Mouse (Mus musculus) left cerebral cortex, postnatal 14 days (tissue): ENCODE data around the gene Nphp3. TPM values are rescaled to one million over a fixed set of nuclear protein-coding genes. Genes with fewer than 3 reads are reported as not detected.

Experiments used
- DNase-seq, 2 experiments: peaks; one replicate each; pipeline ENCODE4 v3.0.0; 2021 to 2022; ENCODE audit warnings: low spot score in 2 of 2, mixed read lengths in 1 of 2
- intact Hi-C: fragments of 180-260 bp; cut with DNase I; formaldehyde crosslinking; loops from one replicate; pipeline ENCODE4 v1.15.1; 2025
- total RNA-seq, 2 experiments: library from RNA; stranded (reverse); gene quantifications; 2 replicates each; pipeline ENCODE4 v1.2.3; 2021

Nphp3 gene
- total RNA-seq, 2 experiments from 2014 or later: 5.5 to 8.4 TPM

DNA sequence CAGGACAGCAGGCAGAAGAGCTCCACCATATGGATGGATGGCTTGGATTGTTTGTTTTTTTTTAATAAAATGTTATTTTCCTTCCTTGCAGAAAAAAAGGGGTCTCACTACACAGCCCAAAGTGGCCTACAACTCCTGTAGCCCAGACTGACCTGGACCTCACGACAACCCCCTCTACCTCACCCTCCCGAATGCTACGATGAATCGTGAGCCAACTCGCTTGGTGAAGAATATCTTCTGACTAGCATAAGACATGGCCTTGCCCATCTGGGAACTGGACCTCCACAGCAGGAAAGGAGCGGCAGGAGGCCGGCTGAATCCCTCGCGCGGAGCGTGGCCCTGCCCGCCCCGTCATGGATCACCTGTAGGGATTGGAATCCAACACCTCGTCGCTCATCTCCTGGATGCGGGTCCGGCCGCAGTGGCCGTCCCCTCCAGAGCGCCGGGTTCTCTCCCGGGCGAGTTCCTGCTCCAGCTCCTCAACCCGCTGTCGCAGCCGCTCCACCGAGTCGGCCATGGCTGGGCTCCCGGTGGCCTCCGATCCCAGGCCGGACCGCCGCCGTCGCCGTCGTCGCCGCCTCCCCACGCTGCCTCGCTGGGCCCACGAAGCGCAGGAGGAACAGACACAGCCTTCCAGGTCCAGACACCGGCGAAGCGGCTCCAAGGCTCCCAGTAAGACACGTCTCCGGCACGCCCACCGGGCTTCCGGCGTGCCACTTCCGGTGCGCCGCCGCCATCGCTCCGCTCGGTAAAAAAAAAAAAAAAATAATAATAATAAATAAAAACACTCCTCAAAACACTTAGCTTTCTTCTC lies 60.3 kb downstream of the Nphp3 start, which contains the start of gene Uba5:
TSS of gene Uba5 (minus strand) at position 705 of the 814 bp plus-strand sequence.
- DNase-seq: peak; percentile 8 to 75
- intact Hi-C loops: no loop called here

DNA sequence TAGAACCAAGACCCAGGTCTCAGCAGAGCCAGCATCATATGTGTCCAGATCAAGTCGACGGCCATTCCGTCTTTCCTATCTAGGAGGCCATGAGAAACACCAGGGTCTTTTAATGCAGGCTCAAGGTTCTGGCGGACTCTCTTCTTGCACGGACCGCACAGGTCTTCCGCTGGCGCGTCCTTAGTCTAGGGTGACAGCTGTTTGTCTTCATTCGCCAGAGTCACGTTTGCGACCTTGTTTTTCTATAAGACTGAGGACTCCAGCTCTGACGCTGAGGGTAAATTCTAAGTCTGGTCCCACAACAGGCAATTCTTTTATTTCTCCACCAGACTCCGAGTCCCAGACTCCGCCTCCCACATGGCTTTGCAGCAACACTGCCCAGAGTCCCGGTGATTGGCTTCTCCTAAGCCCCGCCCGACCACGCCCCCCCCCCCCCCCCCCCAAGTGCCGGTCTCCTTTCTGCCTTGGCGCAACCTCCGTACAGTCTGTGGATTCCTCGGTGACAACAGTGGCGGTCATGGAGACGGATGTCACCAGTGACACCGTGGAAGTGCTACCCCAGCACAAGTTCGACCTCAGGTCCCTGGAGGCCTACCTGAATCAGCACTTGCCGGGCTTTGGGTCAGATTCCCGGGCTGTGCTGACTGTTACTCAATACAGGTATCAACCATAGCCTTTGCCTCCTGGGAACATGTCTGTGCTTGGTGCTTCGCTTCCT lies 61.1 kb downstream of the Nphp3 start, which contains the start of gene Acad11:
TSS of gene Acad11 (plus strand) at position 134 of the 718 bp plus-strand sequence.
- intact Hi-C loops: no loop called here
- DNase-seq: peak; percentile 87 to 89

GRCm38 (mm10) chr9:104064571-104064970 lies 62.2 kb downstream of the Nphp3 start:
- DNase-seq: no peak
- intact Hi-C loops: no loop called here

- DNase-seq: no peak
- intact Hi-C loops: no loop called here
Observed at GRCm38 (mm10) chr9:104070241-104070640, 67.9 kb downstream of the Nphp3 start.

GRCm38 (mm10) chr9:104070863-104071604 lies 68.7 kb downstream of the Nphp3 start:
- intact Hi-C loops: no loop called here
- DNase-seq: no peak

DNA sequence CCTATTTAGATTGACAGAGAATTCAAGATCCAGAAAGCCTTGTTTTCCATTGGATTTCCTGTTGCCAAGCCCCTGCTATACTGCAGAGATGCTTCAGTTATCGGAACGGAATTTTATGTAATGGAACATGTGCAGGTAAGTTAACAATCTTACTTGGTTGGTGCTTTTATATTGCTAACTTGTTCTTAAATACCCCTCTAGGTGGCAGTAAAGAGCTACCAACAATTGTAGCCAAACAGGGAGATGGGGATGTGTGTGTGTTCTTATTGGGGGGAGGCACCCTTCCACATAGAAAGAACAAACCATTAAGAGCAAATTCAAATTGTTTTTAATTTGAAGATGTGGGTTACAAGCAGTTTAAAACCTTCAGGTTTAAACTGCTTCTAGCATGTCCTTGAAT lies 73.5 kb downstream of the Nphp3 start:
- intact Hi-C loops: no loop called here

GRCm38 (mm10) chr9:104078780-104079179 lies 76.4 kb downstream of the Nphp3 start:
- intact Hi-C loops: no loop called here

More for the DNA sequence above, 73.5 kb downstream of the Nphp3 start:
- peak in 1 of 2 experiments; percentile 13 for DNase-seq

GRCm38 (mm10) chr9:104079379-104079778 lies 77.0 kb downstream of the Nphp3 start:
- intact Hi-C loops: no loop called here
- DNase-seq: peak; percentile 33 to 35

More at GRCm38 (mm10) chr9:104078780-104079179, 76.4 kb downstream of the Nphp3 start:
- no peak for DNase-seq

GRCm38 (mm10) chr9:104080038-104080437 lies 77.7 kb downstream of the Nphp3 start:
- no peak for DNase-seq
- intact Hi-C loops: no loop called here

DNA sequence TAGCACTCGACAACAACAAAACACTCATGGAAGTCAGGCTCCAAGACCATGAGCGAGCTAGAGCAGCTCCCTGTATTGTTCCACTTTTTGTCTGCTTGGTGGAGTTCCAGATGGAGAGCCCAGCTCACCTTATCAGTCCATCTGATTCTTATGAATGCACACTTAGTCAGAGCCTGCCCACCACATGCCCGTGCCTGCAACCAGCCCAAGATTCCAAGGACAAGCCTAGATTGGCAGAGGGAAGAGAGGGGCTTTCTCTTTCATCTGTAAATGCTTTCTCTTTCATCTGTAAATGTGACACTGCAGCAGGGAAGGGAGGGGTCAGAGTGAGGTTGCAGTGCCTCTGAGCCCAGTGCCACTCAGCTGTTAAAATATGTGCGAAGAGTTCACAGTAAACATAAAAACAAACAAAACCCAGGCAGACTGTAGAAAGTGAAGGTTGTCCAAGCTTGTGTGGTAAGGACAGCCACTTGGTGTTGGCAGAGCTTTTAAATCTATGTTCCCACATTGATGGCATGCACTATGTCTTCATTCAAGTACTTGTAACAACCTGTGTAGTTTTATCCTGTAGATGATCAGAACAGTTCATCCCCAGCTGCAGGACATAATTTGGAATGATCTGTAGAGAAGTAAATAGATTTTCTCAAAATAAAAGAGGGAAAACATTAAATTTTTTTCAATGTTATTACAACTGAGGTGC lies 83.5 kb downstream of the Nphp3 start:
- no peak for DNase-seq
- intact Hi-C loops: loop anchor here (5.0 kb wide), 1 partner anchor 106 kb away; no protein-coding TSS in a partner anchor

DNA sequence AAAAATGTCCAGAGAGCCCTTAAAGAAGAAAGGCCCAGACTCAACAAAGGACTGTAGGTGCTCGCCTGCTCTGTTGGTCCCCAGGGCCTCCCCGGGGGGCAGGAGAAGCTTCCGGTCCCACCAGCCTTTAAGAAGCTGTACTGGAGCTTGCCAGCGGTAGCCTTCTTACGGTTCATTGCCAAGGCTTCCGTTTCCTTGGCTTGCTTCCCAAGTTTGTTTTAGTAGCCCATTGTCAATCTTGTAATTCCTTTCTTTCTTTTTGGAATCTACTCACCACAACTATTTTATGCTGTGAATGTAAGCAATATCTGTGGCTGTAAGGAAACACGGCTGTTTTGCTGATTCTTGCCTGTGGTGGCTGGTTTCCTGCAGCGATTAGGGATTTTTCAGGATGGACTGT lies 86.2 kb downstream of the Nphp3 start:
- peak in 1 of 2 experiments; percentile 7 for DNase-seq
- intact Hi-C loops: loop anchor here (5.0 kb wide), 1 partner anchor 104 kb away; no protein-coding TSS in a partner anchor

DNA sequence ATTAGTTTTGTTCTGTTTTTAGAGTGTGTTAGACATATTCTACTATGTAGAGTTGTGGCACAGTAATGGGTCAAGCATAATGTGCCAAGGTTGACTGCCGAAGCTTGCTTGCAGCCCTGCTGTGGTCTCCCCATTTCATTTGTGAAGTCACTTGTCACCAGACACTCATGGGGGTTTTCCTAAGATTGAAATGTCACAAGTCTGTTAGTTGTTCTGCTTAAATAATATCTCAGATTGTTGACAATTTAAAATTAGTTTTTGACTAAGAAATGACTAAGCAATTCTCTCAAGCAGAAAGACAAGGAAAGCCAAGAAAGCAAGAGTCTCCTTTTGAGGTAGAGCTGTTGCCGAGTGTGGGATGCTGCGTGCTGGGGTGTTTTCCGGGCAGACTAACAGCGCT lies 90.6 kb downstream of the Nphp3 start:
- DNase-seq: no peak
- intact Hi-C loops: no loop called here

Other genes starting within 250 kb of the Nphp3 start
- 10 to 100 TPM; 39.3 to 42.5 TPM for gene Tmem108, start 240.7 kb upstream of the Nphp3 start, total RNA-seq
- not detected for gene Gm28305, start 38.1 kb downstream of the Nphp3 start, total RNA-seq
- gene Uba5, start 60.6 kb downstream of the Nphp3 start, total RNA-seq: 10 to 100 TPM; 39.0 to 41.6 TPM
- 10 to 100 TPM; 21.2 to 22.9 TPM for gene Acad11, start 60.8 kb downstream of the Nphp3 start, total RNA-seq
- under 1 TPM; 0.35 to 0.47 TPM for gene Ackr4, start 124.4 kb downstream of the Nphp3 start, total RNA-seq